8 mouse cellular contexts compared by ENCODE assay signal in genomic region chr5:64883491-64883890, GRCm38 (mm10). TPM values are rescaled to one million over a fixed set of nuclear protein-coding genes. Genes with fewer than 3 reads are reported as not detected.
A peak's percentile ranks its signal among the peaks of the same experiment; 100 is the strongest.
DNase-seq lines count a peak whose midpoint lies in the region; ATAC-seq and TF ChIP-seq lines count a peak whose summit lies in the region.

No protein-coding gene starts in this region.

- no peak overlapping the region for H3K27ac ChIP-seq in liver, adult 2 months (replicated peaks; ENCODE audit: insufficient read depth, low read depth, low read length)
- H3K27ac ChIP-seq in forebrain, embryonic 10.5 days = peak overlapping the region; percentile 76
- H3K27ac ChIP-seq in intestine, embryonic 14.5 days (ENCODE audit: low read depth) = no peak overlapping the region

- DNase-seq in liver, adult 2 months (ENCODE audit: extremely low read depth, low read depth, low spot score) = peak; percentile 43
- no peak for DNase-seq in liver
- DNase-seq in NIH3T3 (ENCODE audit: low read depth) = peak; percentile 90
- peak; percentile 47 for DNase-seq in forebrain, embryonic 10.5 days (ENCODE audit: extremely low spot score, low spot score)
- DNase-seq in intestine, embryonic 14.5 days (ENCODE audit: low spot score) = peak; percentile 58
- DNase-seq in thymus, postnatal 4 days = peak; percentile 51

- no peak overlapping the region for H3K4me3 ChIP-seq in liver, adult 2 months (ENCODE audit: insufficient read depth, low read depth, low read length)
- no peak overlapping the region for H3K4me3 ChIP-seq in forebrain, embryonic 10.5 days
- H3K4me3 ChIP-seq in intestine, embryonic 14.5 days (ENCODE audit: low read depth, low read length) = no peak overlapping the region

- H3K9me3 ChIP-seq in forebrain, embryonic 10.5 days = peaks cover 7% of the 10 kb centered on the region
- H3K9me3 ChIP-seq in intestine, embryonic 14.5 days (ENCODE audit: control insufficient read depth, low read length) = peaks cover 2% of the 10 kb centered on the region; the same call in 1 of the 2 replicates

- no peak for TF ChIP-seq CTCF in liver, adult 2 months (IDR thresholded peaks at IDR 0.05; ENCODE audit: low read depth, low read length)

- H3K4me2 ChIP-seq in intestine, embryonic 14.5 days (ENCODE audit: low read length) = no peak overlapping the region

- peaks cover 11% of the 10 kb centered on the region for H3K4me1 ChIP-seq in liver, adult 2 months (ENCODE audit: control insufficient read depth, insufficient read depth, low read length)
- peaks cover 30% of the 10 kb centered on the region for H3K4me1 ChIP-seq in forebrain, embryonic 10.5 days
- H3K4me1 ChIP-seq in intestine, embryonic 14.5 days (replicated peaks; ENCODE audit: control insufficient read depth, insufficient read depth, low read length) = peaks cover 12% of the 10 kb centered on the region

- no peak for TF ChIP-seq POLR2A in liver, adult 2 months (IDR thresholded peaks at IDR 0.05; ENCODE audit: extremely low read depth, insufficient read depth, low read length)

- 3% methylated on average over 4 of the region's 4 CpGs for WGBS in liver, adult 2 months
- WGBS in forebrain, embryonic 10.5 days = 7% methylated on average over 4 of the region's 4 CpGs
- 7% methylated on average over 4 of the region's 4 CpGs for WGBS in intestine, embryonic 14.5 days

- H3K27me3 ChIP-seq in liver, adult 2 months (ENCODE audit: control insufficient read depth, insufficient read depth, low read length) = no peaks in the 10 kb centered on the region
- no peaks in the 10 kb centered on the region for H3K27me3 ChIP-seq in forebrain, embryonic 10.5 days (ENCODE audit: poor library complexity, severe bottlenecking)
- H3K27me3 ChIP-seq in intestine, embryonic 14.5 days (replicated peaks; ENCODE audit: control insufficient read depth, insufficient read depth, low read length) = no peaks in the 10 kb centered on the region

- ATAC-seq in intestine, embryonic 14.5 days (replicated peaks; ENCODE audit: low FRiP score, low TSS enrichment, low read depth) = no peak
- ATAC-seq in megakaryocyte, adult 5-6 weeks (ENCODE audit: poor library complexity, severe bottlenecking) = peak; percentile 49; the same call in 1 of the 2 replicates
- no peak for ATAC-seq in erythroid progenitor cell, adult 5-6 weeks (replicated peaks; ENCODE audit: low FRiP score, poor library complexity, severe bottlenecking)

- no peaks in the 10 kb centered on the region; the same call in 1 of the 2 replicates for H3K79me2 ChIP-seq in liver, adult 2 months (ENCODE audit: control insufficient read depth, insufficient read depth, low read length)

- H3K9ac ChIP-seq in liver, adult 2 months (ENCODE audit: low read depth, low read length) = no peak overlapping the region
- no peak overlapping the region for H3K9ac ChIP-seq in intestine, embryonic 14.5 days (ENCODE audit: low read length)

- no peaks in the 10 kb centered on the region for H3K36me3 ChIP-seq in liver, adult 2 months (ENCODE audit: control insufficient read depth, insufficient read depth, low read length)
- no peaks in the 10 kb centered on the region for H3K36me3 ChIP-seq in forebrain, embryonic 10.5 days (replicated peaks)
- no peaks in the 10 kb centered on the region for H3K36me3 ChIP-seq in intestine, embryonic 14.5 days (ENCODE audit: control insufficient read depth, insufficient read depth, low read length)

RNA-seq across cellular contexts. Expression of gene Tlr1, which starts 49.9 kb away (rescaled TPM):
- total RNA-seq in liver, adult 2 months (2014; rRNA removed) = 1.0 and 1.1 TPM in 2 replicates
- polyA plus RNA-seq in liver, adult 2 months (2012; rRNA removed) = 0.32 and 0.66 TPM in 2 replicates
- 0.58 and 0.62 TPM in 2 replicates for polyA plus RNA-seq in forebrain, embryonic 10.5 days (2016; fragmentation: Nextera tagmentation; extraction: Ambion mirVana)
- 1.0 and 1.2 TPM in 2 replicates for polyA plus RNA-seq in intestine, embryonic 14.5 days (2014; fragmentation: Nextera tagmentation; extraction: Ambion mirVana)
- total RNA-seq in megakaryocyte, adult 5-6 weeks (2015) = 13.8 and 16.1 TPM in 2 replicates
- 9.4 and 10.7 TPM in 2 replicates for total RNA-seq in megakaryocyte, adult 5-6 weeks (2017)
- total RNA-seq in erythroid progenitor cell, adult 5-6 weeks (2015; ENCODE audit: low replicate concordance) = 2.9 and 6.5 TPM in 2 replicates
- 0.64 and 2.4 TPM in 2 replicates for total RNA-seq in erythroid progenitor cell, adult 5-6 weeks (2017; ENCODE audit: low replicate concordance)
